Mouse (Mus musculus): ENCODE measurements at regions not wholly inside any gene's neighbourhood (a gene's known extent, or its start where the extent isn't known, plus 50 kb on each side); places are given as distances from the start of the nearest gene placed in this dataset.

DNA sequence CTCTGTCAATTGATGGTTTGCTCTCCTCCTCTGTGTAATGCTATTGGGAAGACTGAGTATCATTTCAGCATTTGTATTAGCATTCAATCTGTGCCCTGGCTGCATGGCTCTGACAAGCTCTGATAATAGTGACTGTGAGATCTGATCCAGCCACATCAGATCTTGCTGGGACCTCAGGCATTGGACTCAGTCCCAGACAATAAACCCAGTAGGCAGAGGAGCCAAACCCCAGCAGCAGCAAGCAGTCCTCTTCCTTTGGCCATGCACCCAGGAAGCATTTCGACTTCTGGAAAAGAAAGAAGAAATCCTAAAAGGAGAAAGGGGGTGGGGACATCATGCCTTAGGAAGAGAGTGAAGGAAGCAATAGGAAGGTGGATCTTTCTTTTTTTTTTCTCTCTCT, 205.8 kb upstream of the Onecut1 start:
- no peak for DNase-seq

DNA sequence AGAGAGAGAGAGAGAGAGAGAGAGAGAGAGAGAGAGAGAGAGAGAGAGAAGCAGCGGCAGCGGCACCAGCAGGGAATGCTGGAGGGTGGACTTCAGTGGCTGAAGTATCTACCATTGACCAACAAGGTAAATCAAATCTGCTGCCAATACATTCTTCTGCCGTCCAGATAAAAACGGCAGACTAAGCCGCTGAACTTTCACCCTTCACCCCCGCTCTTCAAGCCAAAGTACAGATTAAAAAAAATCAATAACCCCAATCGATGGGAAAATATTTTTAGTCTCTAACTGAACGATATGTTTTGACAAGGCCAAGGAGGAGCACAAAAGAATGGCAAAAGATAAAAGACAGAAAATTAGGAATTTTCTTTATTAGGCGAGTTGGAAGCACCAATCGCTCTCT, 205.3 kb upstream of the Onecut1 start:
- DNase-seq = no peak

DNA sequence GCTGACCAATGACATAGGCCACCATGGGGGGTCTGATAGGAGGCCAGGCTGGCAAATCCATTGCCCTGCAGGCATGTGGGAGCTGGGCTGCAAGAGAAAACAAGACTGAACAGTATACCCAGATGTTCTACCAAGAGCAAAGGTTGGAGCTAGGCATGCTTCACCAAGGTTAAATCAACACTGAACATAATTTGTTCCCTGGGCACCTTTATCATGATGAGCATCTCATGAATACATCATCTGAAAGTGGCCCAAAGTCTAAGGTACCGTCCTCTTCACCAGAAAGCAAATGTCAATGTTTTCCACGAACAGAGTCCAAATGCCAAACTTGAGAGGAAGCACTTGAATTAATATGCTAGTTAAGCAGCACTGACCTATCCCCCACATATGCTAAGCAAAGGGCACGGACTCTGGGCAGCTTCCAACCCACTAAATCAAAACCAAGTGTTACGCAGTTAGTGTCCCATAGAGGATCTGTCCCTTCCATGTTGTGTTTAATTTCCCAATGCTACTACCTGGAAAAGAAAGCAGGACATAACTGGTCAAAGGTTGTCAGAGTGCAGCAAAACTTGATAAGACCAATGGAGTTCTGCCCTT, 190.3 kb upstream of the Onecut1 start:
- no peak for DNase-seq

- no peak for DNase-seq
Measured at GRCm38 (mm10) chr9:74672261-74672660, 189.5 kb upstream of the Onecut1 start.

DNA sequence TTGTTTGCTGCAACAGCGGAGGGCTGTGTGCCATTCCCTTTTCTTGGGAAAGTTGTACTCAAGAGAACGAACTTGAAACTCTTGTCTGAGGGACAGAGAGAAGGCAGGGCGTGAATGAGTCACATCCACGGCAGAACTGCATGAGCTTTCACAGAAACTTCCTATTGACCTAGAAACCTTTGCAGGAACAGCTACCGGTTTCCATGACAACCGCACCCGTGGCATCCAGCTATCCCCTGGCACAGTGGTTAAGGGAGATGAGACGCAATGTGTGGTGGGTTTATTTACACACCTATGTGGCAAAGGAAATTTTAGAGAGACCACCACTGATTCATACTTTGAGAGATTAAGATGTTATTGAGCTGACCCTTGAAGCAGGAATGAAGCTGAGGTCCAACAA, 163.5 kb upstream of the Onecut1 start:
- no peak for DNase-seq

DNA sequence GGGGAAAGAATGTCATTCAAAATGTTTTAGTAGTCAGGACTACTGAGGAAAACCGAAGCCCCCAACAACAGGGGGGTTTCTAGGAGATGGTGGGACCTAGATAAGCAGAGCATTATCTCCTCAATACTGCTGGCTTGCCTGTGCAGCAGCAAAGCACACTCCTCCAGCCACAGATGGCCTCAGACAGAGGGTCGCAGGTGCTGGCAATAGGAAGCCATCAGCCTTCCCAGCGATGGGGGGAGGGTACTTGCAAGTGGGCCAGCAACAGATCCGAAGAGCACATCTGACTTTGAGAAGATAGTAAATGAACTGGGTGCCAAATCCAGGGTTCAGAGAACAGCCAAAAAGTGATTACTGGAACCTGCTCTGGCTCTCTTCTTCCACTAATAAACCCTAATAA, 156.0 kb upstream of the Onecut1 start:
- DNase-seq = no peak

DNA sequence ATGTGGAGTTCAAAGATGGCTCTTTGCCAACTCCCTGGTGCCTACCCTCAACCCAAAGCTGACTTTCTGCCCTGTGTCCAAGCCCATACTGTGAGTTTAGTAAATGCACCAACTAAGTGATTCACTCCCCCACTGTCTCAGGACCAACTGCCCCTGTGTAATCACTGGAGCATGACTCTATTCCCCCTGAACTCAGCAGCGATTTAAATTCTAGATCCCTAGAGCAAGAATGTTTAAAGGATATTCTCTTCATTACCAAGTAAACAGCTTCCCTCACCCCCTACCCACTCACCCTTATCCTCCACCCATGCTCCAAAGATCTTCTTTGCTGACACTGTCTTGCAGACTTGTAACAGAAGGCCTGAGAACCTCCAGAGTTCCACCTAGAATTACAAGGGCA, 154.1 kb upstream of the Onecut1 start:
- DNase-seq = no peak

DNA sequence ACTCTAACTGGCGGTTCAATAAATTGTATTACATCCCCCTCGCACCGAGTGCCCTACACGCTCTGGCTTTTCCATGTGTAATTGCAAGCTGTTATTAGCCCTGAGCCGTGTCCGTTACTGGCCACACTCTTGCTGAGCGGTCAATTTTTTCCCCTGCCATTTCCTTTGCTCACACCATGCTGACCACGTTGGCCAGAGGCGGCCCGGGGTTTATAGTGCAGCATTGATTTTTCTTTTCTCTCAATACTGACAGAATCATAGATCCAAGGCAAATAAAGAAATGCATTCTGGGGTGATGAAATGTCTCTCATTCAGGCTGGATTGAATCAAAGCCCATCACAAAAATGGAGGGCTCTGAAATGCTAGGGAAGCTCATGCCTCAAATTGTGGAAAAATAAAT, 150.0 kb upstream of the Onecut1 start:
- DNase-seq = no peak

DNA sequence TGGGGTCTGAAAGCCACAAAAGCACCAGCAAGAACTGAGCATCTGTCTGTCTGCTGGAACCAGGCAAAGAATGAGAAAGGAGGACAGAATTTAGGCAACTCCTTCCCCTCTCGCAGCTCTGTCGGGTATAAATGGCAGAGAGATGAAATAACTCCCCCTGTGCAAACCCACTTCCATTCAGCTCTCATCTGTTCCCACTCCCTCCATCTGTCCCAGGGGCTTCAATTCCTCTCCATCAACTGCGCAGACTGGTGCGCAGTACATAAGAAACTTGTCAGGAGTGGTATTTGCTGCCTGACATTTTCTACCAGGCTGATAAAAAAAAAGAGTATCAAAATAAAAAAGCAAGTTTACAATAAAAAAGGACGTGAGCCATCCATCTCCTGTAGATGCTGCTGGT, 129.3 kb upstream of the Onecut1 start:
- DNase-seq = no peak

DNA sequence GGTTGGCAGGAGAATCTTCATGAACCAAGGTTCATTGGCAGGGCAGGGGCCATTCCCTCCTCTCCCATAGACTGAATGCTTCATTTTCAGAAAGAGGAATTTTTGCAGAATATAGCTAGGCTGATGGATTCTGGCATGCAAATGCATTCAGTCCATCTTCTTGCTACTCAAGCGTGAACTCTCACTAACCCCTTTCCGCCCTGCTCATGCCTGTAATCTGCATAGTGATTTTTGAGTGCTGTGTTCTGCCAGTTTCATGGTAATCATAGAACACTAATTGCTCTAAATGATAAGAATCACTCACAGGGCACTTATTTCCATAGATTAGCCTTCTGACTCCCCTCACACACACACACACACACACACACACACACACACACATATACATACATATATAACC, 119.8 kb upstream of the Onecut1 start:
- DNase-seq = no peak

GRCm38 (mm10) chr9:74747886-74748285, 113.8 kb upstream of the Onecut1 start:
- no peak for DNase-seq

DNA sequence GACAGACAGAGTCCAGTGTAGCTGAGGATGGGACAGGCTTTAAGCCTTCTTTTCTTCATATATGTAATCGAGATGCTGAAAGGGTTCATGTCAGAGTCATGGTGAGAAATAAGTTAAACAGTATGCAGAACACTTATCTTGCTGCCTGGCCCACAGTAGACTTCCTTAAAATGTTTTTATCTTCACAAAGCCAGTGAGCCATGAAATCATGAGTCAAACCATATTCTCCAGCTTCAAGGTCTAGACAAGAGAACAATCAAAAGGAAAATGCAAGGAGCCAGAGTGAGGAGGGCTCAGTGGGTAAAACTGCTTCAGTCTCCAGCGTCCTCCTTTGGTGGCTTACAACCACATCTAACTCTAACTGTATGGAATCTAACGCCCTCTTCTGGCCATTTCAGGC, 103.7 kb upstream of the Onecut1 start:
- no peak for DNase-seq

- DNase-seq = no peak
Measured at GRCm38 (mm10) chr9:74758876-74759275, 102.8 kb upstream of the Onecut1 start.

- no peak for DNase-seq
Measured at GRCm38 (mm10) chr9:74780419-74780818, 81.3 kb upstream of the Onecut1 start.

DNA sequence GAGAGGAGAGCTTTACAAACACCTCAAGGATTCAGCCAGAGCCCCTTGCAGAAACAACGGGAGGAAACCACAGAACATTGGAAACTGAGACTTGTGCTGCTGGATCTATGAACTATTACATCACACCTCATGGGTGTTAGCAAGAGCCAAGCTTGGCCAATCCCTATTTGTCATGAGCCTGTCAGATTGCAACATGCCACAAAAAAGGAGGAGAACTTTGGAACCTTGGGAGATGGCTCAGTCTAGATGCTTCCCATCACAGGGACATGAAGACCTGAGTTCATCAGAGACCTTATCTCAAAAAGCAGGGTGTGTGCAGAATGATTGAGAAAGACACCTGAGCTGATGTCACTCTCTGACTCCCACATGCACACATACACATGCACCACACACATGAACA, 68.3 kb upstream of the Onecut1 start:
- peak; percentile 30 for DNase-seq

- DNase-seq = peak; percentile 74
Measured at GRCm38 (mm10) chr9:74795994-74796393, 65.7 kb upstream of the Onecut1 start.

DNA sequence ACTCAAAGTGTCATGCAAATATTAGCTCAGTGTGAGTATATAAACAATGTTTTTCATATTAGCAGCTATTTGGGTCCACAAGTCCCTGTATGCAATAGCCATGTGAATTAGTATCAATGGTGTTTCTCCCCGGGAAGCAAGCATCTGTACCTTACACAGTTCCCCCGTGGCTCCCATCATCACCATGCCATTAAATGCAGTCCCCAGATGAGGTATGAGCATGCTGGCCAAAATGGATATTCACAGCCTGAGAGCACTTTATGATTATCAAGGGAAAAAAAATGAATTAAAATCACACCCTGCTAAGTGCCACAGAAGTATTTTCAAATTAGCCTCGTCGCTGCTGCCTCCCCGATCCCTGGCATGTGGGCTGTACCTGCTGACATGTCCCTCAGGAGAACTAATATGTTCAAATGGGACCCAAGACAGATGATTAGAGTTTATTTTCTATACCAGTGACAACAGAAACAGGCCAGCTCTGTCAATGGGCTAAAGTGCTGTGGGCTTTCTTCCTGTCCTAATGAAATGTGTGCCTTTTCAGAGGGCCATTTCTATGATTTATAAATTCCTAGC, 64.4 kb upstream of the Onecut1 start:
- no peak for DNase-seq

DNA sequence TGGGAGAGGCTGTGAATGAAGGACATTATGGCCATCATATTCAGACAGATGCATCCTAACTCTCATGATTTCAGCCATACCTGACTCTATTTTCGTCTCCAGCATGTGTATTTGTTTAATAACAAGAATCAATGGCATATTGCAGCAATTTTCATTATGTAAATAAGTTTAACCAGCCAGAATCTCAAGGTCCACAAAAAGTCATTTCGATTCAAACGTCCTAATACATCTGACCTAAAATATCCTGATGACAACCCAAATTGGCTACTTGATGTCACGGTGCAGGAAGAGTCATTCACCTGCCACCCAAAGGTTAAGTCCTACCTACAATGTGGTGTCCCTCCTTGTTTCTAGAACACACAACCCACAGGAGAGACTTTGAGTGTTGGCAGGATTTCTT, 60.6 kb upstream of the Onecut1 start:
- DNase-seq = no peak

DNA sequence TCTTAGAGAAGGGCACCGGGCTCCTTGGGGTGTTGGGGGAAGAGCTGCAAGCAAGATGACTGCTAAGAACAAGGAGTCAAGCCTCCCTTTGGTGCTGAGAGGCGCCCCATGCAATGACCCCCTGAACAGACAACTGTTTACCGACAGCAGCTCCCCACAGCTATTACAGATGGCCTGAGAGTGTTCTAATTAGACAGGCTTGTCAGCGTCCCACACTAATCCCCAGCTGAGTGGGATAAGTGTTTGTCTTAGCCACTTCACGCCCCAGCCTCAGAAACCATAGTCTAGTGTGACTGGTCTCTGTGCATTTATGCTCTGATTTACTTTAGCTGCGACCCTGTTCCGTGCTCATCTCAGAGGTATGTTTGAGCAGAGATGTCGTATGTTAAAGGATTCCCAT, 50.3 kb upstream of the Onecut1 start:
- DNase-seq = no peak
